Comparison of ENCODE assay signal across 9 mouse cellular contexts in genomic region chr2:65979338-65980053, GRCm38 (mm10).
DNase-seq lines count a peak whose midpoint lies in the region; ATAC-seq and TF ChIP-seq lines count a peak whose summit lies in the region.
"Had no signal": no experiment of that assay in that cellular context is flagged by ENCODE, and none has a peak within 500 bp of the region (broad histone marks: within the 10 kb centered on the region; RNA-seq: fewer than 3 reads in every experiment).

No protein-coding gene starts in this region.

- peaks cover 13% of the 10 kb centered on the region for H3K4me1 ChIP-seq in heart, embryonic 15.5 days (replicated peaks)
- H3K4me1 ChIP-seq in limb, embryonic 13.5 days, result peaks cover 38% of the 10 kb centered on the region
- H3K4me1 ChIP-seq in liver, postnatal 0 days (ENCODE audit: insufficient read depth), result no peaks in the 10 kb centered on the region
- H3K4me1 ChIP-seq: megakaryocyte, embryonic 14.5 days had no signal

- WGBS in heart, embryonic 15.5 days, result 42% methylated on average over 17 of the region's 17 CpGs
- 29% methylated on average over 17 of the region's 17 CpGs for WGBS in limb, embryonic 13.5 days
- 69% methylated on average over 17 of the region's 17 CpGs for WGBS in liver, postnatal 0 days (ENCODE audit: insufficient replicate concordance)

- no peaks in the 10 kb centered on the region for H3K36me3 ChIP-seq in heart, embryonic 15.5 days
- no peaks in the 10 kb centered on the region for H3K36me3 ChIP-seq in limb, embryonic 13.5 days
- no peaks in the 10 kb centered on the region for H3K36me3 ChIP-seq in liver, postnatal 0 days (replicated peaks; ENCODE audit: insufficient read depth, low read length)

- TF ChIP-seq EP300 in liver, postnatal 0 days (IDR thresholded peaks at IDR 0.05; ENCODE audit: low read depth), result no peak

- no peak overlapping the region for H3K27ac ChIP-seq in heart, embryonic 15.5 days
- H3K27ac ChIP-seq in limb, embryonic 13.5 days, result peak overlapping the region; percentile 65; the same call in 1 of the 2 replicates
- H3K27ac ChIP-seq in liver, postnatal 0 days (ENCODE audit: low read depth), result no peak overlapping the region

- H3K4me3 ChIP-seq in heart, embryonic 15.5 days, result no peak overlapping the region
- peak overlapping the region; percentile 5; the same call in 1 of the 2 replicates for H3K4me3 ChIP-seq in limb, embryonic 13.5 days
- no peak overlapping the region for H3K4me3 ChIP-seq in liver, postnatal 0 days (ENCODE audit: low read depth, low read length)
- H3K4me3 ChIP-seq: megakaryocyte, embryonic 14.5 days had no signal

- peak; percentile 54 to 55 for DNase-seq in kidney, postnatal 4 days
- no peak for DNase-seq in kidney, postnatal 25 days
- peak; percentile 39 for DNase-seq in cerebellum, adult 9-10 months
- DNase-seq in adrenal gland, adult 18-20 months (ENCODE audit: low spot score in 2 of 2), result no peak
- DNase-seq in adrenal gland, adult 8-10 months, result no peak
- DNase-seq in liver, postnatal 0 days, result no peak

- no peak for TF ChIP-seq CTCF in liver, postnatal 0 days (IDR thresholded peaks at IDR 0.05; ENCODE audit: low read depth)

- no peak overlapping the region for H3K9ac ChIP-seq in heart, embryonic 15.5 days
- 0 out of 2 replicates have a peak overlapping the region, but pooled peaks have one; percentile 46 for H3K9ac ChIP-seq in limb, embryonic 13.5 days
- no peak overlapping the region for H3K9ac ChIP-seq in liver, postnatal 0 days (replicated peaks)

- H3K9me3 ChIP-seq in heart, embryonic 15.5 days (replicated peaks), result no peaks in the 10 kb centered on the region
- no peaks in the 10 kb centered on the region for H3K9me3 ChIP-seq in limb, embryonic 13.5 days
- H3K9me3 ChIP-seq in liver, postnatal 0 days (ENCODE audit: low read length), result no peaks in the 10 kb centered on the region

- ATAC-seq in heart, embryonic 15.5 days (replicated peaks; ENCODE audit: insufficient number of reproducible peaks, insufficient read depth, low FRiP score, low read depth), result peak; percentile 76
- peak; percentile 77; the same call in 1 of the 2 replicates for ATAC-seq in limb, embryonic 13.5 days (ENCODE audit: low FRiP score, low read depth)
- ATAC-seq in liver, postnatal 0 days, result no peak

- H3K27me3 ChIP-seq in heart, embryonic 15.5 days, result peaks cover 61% of the 10 kb centered on the region
- no peaks in the 10 kb centered on the region for H3K27me3 ChIP-seq in limb, embryonic 13.5 days
- H3K27me3 ChIP-seq in liver, postnatal 0 days (ENCODE audit: insufficient read depth, low read length), result no peaks in the 10 kb centered on the region
- H3K27me3 ChIP-seq: megakaryocyte, embryonic 14.5 days had no signal

- H3K4me2 ChIP-seq in heart, embryonic 15.5 days, result peak overlapping the region; percentile 39
- H3K4me2 ChIP-seq in limb, embryonic 13.5 days (replicated peaks), result peak overlapping the region; percentile 50
- no peak overlapping the region for H3K4me2 ChIP-seq in liver, postnatal 0 days (ENCODE audit: low read depth, low read length)

Comparison
In these comparisons a context has a peak if more than half of its experiments do, and no peak if none do; other contexts are left out.
1. DNase-seq: peak in kidney, postnatal 4 days (2 of 2) and cerebellum, adult 9-10 months (single experiment); none in kidney, postnatal 25 days (0 of 2), adrenal gland, adult 18-20 months (0 of 2), adrenal gland, adult 8-10 months (single experiment) and liver, postnatal 0 days (single experiment).